Mouse (Mus musculus): Measurements from ENCODE around the gene Nme2.

The Nme2 gene

GRCm38 (mm10) chr11:93956159-93956558 lies at the start of gene Nme2:
Gene Nme2, minus strand, starts transcription at chr11:93956259.
- DNase-seq (ENCODE audit: low spot score): no peak

- no peak for DNase-seq (ENCODE audit: low spot score)
Observed at GRCm38 (mm10) chr11:94003346-94003745, 47.3 kb upstream of the Nme2 start.

- no peak for DNase-seq (ENCODE audit: low spot score)
Observed at GRCm38 (mm10) chr11:93999276-93999675, 43.2 kb upstream of the Nme2 start.

GRCm38 (mm10) chr11:93997141-93997775 lies 41.2 kb upstream of the Nme2 start:
- DNase-seq (ENCODE audit: low spot score): peak; percentile 90

GRCm38 (mm10) chr11:93996306-93997140 lies 40.5 kb upstream of the Nme2 start:
- peak; percentile 61 for DNase-seq (ENCODE audit: low spot score)

GRCm38 (mm10) chr11:93995720-93996305 lies 39.8 kb upstream of the Nme2 start, which contains the start of gene Spag9:
Gene Spag9, plus strand, starts transcription at chr11:93996091.
- peak; percentile 94 for DNase-seq (ENCODE audit: low spot score)

- peak; percentile 84 for DNase-seq (ENCODE audit: low spot score)
Observed at GRCm38 (mm10) chr11:93995111-93995719, 39.2 kb upstream of the Nme2 start.

GRCm38 (mm10) chr11:93994531-93994930 lies 38.5 kb upstream of the Nme2 start:
- no peak for DNase-seq (ENCODE audit: low spot score)

GRCm38 (mm10) chr11:93988328-93989062 lies 32.4 kb upstream of the Nme2 start:
- peak; percentile 58 for DNase-seq (ENCODE audit: low spot score)

GRCm38 (mm10) chr11:93987625-93988327 lies 31.7 kb upstream of the Nme2 start:
- DNase-seq (ENCODE audit: low spot score): no peak

GRCm38 (mm10) chr11:93987026-93987425 lies 31.0 kb upstream of the Nme2 start:
- DNase-seq (ENCODE audit: low spot score): no peak

GRCm38 (mm10) chr11:93986298-93986697 lies 30.2 kb upstream of the Nme2 start:
- no peak for DNase-seq (ENCODE audit: low spot score)

- no peak for DNase-seq (ENCODE audit: low spot score)
Observed at GRCm38 (mm10) chr11:93985265-93985664, 29.2 kb upstream of the Nme2 start.

GRCm38 (mm10) chr11:93984619-93985018 lies 28.6 kb upstream of the Nme2 start:
- no peak for DNase-seq (ENCODE audit: low spot score)

GRCm38 (mm10) chr11:93979502-93980049 lies 23.5 kb upstream of the Nme2 start:
- DNase-seq (ENCODE audit: low spot score): no peak

- no peak for DNase-seq (ENCODE audit: low spot score)
Observed at GRCm38 (mm10) chr11:93972951-93973350, 16.9 kb upstream of the Nme2 start.

- no peak for DNase-seq (ENCODE audit: low spot score)
Observed at GRCm38 (mm10) chr11:93969799-93970198, 13.7 kb upstream of the Nme2 start.

- no peak for DNase-seq (ENCODE audit: low spot score)
Observed at GRCm38 (mm10) chr11:93969171-93969570, 13.1 kb upstream of the Nme2 start.

- DNase-seq (ENCODE audit: low spot score): no peak
Observed at GRCm38 (mm10) chr11:93968848-93969128, 12.7 kb upstream of the Nme2 start.

- DNase-seq (ENCODE audit: low spot score): peak; percentile 99
Observed at GRCm38 (mm10) chr11:93968005-93968847, 12.2 kb upstream of the Nme2 start, which contains the start of the genes Gm20390 and Nme1. Gene Gm20390, minus strand, starts transcription at chr11:93968293. Gene Nme1, minus strand, starts transcription at chr11:93968521.

Measured in yolk sac, embryonic 10.5 days (tissue).